Mouse (Mus musculus) layer of hippocampus, adult 2 months (tissue): ENCODE measurements around the gene Mthfd2l. TPM values are rescaled to one million over a fixed set of nuclear protein-coding genes. Genes with fewer than 3 reads are reported as not detected.
A peak's percentile ranks its signal among the peaks of the same experiment; 100 is the strongest.

Source experiments
- DNase-seq, 2 experiments: peaks; one replicate each; pipeline ENCODE4 v3.0.0; 2022; ENCODE audit warnings: low spot score in 2 of 2
- H3K27ac ChIP-seq: fragments of 200-600 bp; 2 replicates; pipeline ENCODE4 v1.8.1; 2022
- H3K4me3 ChIP-seq: fragments of 200-600 bp; 2 replicates; pipeline ENCODE4 v1.8.1; 2022; ENCODE audit warnings: mild to moderate bottlenecking
- CTCF ChIP-seq: fragments of 200-600 bp; conservative IDR thresholded peaks from 2 replicates; pipeline ENCODE4 v1.8.1; 2022; ENCODE audit warnings: antibody characterized with exemption, mild to moderate bottlenecking, moderate library complexity
- total RNA-seq, 2 experiments: library from RNA; stranded (reverse); gene quantifications; 2 replicates each; pipeline ENCODE4 v1.2.3; 2021

Gene Mthfd2l
- total RNA-seq, 2 experiments from 2014 or later: 18.3 to 24.4 TPM

DNA sequence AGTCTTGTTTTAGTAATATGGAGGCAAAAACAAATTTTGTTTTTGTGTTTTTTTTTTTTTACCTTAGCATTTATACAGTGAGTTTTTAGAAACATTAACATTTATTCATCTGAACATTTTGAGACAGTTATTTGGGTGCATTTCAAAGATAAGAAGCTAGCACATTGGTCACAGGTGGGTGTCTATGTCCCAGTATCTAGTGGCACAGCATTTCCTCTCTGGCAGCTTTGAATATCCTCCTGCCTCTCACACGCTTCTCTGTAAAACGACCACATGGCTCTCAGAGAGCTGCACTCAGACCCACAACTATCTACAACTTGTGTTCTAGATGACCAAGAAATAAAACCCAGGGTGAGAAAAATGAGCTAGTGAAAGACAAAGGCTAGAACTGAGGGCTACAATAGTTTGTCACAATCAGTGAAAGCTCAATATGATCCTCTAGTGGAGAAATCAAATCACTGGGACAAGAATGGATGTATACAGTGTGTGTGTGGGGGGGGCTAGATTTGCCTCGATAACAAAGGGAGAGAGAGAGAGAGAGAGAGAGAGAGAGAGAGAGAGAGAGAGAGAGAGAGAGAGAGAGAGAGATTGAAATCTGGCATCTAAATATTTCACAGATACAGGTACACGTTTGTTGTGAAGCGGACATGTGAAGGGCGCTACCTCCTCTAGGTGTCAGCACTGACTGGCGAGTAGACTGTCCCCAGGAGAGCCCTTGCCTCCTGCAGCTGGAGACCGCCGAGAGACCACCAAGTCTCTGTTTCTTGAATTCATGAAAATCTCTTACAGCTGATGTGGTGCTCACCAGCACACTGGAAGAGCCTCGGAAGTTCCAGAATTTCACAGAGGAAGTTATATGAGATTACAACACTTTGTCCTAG is 28.3 kb upstream of the Mthfd2l start:
- DNase-seq: no peak
- peak; percentile 43 for TF ChIP-seq CTCF
- no peak overlapping the region for H3K27ac ChIP-seq
- H3K4me3 ChIP-seq: no peak overlapping the region

DNA sequence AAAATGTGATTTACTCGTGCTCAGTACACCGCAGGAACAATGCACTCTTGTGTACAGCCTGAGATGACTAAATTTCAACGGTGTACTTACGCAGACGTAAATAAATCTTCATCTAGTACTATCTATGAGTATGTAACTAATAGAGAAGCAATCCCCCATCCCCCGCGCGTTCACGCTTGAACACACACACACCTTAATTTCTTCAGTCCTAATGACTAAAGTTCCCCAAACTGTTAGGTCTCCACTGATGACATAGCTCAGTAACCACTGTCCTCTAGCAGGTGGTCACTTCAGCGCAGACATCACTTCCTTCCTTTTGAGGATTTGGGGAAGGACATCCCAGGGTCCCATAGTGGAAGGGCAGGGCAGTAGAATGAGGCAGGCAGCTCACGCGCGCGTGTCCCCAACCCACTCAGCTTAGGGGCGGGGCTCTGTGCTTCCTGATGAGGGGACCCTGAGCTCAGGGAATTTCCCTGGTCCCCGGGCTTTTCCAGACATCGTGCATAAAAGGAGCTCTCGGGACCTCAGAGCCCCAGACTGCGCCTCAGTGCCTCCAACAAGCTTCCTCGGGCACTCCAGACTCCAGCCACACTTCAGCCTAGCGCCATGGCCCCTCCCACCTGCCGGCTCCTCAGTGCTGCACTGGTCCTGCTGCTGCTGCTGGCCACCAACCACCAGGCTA is 27.4 kb upstream of the Mthfd2l start, which contains the start of gene Cxcl2:
Gene Cxcl2 (plus strand): TSS at position 533 of the 682 bp plus-strand sequence.
- no peak for TF ChIP-seq CTCF
- no peak for DNase-seq

DNA sequence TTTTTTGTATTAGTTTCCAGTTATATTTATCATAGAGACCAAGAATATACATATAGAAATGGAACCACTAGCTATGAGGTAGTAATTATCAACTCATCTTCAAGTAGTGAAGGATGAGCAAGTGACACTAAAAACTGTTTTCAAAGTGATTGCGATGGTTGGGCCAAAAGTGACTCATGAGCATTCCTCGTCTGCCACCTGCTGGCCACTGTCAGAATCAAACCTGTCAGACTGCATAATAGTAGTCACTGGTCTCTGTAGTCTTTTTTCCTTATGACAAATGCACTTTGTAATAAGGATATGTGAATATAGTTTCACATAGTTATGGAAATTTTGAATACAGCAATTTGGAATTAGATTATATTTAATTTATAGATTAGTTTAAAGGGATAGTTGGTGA is 21.9 kb upstream of the Mthfd2l start:
- H3K4me3 ChIP-seq: no peak overlapping the region
- DNase-seq: peak; percentile 38 to 66
- H3K27ac ChIP-seq: no peak overlapping the region
- peak; percentile 89 for TF ChIP-seq CTCF

More for the DNA sequence above, 27.4 kb upstream of the Mthfd2l start, which contains the start of gene Cxcl2:
- H3K4me3 ChIP-seq: no peak within 1 kb of the TSS
- H3K27ac ChIP-seq: no peak within 1 kb of the TSS

- no peak for TF ChIP-seq CTCF
- no peak for DNase-seq
- H3K4me3 ChIP-seq: no peak overlapping the region
- H3K27ac ChIP-seq: no peak overlapping the region
Observed at GRCm38 (mm10) chr5:90919495-90919894, 11.4 kb upstream of the Mthfd2l start.

DNA sequence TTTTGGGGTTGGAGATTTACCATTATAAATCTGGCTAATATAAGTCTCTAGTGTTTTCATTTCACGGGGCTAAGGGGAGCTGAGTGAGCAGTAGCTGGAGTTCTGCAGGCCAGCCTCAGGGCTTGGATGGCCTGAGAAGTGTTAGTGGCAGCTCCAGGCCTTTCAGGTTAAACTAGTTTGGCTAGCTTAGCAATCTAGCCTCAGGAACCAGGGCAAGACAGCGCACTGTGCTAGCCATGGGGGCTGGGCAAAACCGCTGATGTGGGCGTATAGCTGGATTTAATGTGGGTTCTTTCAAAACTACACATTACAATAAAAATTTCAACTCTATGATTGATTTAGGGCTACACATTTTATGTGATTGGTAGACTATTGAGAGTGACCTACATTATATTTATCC is 8.0 kb upstream of the Mthfd2l start:
- Histone ChIP-seq H3K4me3 (no peak overlapping the region), H3K27ac (no peak overlapping the region)
- no peak for TF ChIP-seq CTCF
- DNase-seq: no peak

DNA sequence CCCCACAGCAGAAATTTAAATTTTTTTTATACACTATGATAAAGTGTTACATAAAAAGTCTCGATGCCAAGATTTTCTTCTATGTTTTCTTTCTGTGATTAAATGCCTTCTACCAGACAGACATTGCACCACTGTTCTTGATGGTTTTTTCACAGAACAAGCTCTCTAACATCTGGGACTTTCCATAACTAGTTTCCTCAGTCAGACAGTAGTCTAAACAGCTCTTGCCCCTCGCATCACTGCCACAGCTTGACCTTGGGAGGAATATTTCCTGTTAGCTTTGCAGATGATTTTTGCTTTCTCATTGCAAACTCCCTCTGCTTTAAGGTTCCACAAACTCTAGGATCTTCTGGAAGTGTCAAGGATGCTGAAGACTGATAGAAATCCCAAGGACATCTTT is 371 bp upstream of the Mthfd2l start:
- H3K4me3 ChIP-seq: peak overlapping the region; percentile 76
- TF ChIP-seq CTCF: no peak
- DNase-seq: no peak
- peak overlapping the region; percentile 88 for H3K27ac ChIP-seq

DNA sequence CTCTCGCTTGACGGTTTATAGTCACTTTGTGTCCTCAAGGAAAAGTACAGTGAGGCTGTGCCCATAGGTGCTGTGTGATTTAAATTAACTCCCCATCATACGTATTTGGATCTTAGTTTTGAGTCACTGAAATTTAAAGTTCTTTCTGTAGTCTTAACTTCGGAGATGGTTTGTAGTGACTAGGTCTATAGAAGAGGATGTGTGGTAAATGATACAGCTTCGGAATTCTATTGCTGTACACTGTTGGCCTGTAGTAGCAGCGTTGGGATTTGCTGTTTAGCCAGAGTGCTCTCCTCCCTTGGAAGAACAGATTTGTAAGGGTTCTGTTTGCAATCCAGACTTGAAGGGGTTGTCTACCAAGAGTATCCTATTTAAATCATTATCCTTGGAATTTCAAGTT is 994 bp downstream of the Mthfd2l start:
- Histone ChIP-seq H3K4me3 (peak overlapping the region; percentile 76), H3K27ac (peak overlapping the region; percentile 88)
- DNase-seq: no peak
- no peak for TF ChIP-seq CTCF

GRCm38 (mm10) chr5:90936706-90937105 is 5.8 kb downstream of the Mthfd2l start:
- DNase-seq: no peak
- no peak for TF ChIP-seq CTCF
- no peak overlapping the region for H3K27ac ChIP-seq
- no peak overlapping the region for H3K4me3 ChIP-seq

DNA sequence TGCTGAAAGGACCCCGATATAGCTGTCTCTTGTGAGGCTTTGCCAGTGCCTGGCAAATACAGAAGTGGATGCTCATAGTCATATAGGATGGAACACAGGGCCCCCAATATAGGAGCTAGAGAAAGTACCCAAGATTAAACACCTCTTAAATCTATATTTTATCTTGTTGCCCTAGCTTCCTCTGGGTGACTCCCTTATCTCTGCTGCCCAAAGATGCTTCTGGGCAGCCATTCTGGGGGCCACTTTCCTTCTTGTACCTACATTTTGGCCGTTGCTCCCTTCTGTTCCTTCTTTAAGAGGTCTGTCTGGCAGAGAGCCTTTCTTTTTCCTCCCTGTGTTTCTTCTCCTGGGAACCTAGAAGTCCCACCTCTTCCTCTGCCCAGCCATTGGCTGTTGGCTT is 14.5 kb downstream of the Mthfd2l start:
- Histone ChIP-seq H3K4me3 (no peak overlapping the region), H3K27ac (no peak overlapping the region)
- no peak for DNase-seq
- no peak for TF ChIP-seq CTCF

DNA sequence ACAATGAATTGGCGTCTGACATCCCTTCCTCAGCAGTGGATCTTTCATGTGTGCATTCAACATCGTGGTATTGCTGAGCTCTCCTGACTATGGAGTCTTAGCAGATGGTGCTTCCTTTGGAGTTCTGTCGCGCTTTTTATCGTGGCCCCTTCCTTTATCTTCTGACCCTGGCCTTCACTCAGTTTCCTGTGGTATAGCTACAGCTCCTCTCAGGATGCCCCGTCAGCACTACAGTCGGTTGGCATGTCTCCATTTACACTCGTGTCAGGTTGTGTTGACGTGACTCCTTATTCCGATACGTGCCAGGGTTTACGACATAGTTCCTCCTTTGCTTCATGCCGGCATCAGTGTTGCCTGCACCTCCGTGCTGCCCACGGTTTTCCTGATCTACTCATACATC is 18.6 kb downstream of the Mthfd2l start:
- TF ChIP-seq CTCF: no peak
- H3K27ac ChIP-seq: no peak overlapping the region
- H3K4me3 ChIP-seq: no peak overlapping the region
- no peak for DNase-seq

DNA sequence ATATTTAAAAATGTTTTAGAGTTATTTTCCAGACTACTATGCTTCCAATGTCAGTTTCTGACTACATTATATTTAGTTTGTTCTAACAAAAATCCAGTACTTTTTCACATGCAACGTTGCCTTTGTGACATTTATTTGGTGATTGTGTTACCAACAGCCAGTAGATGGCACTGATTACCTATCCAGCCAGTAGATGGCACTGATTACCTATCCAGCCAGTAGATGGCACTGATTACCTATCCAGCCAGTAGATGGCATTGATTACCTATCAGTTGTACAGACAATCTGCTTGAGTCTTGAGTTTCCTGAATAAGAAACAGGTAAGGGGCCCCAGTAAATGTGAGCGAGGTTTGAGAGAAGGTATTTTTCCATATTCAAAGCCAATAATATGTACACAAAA is 20.6 kb downstream of the Mthfd2l start:
- DNase-seq: peak; percentile 60 to 66
- no peak overlapping the region for H3K4me3 ChIP-seq
- TF ChIP-seq CTCF: peak; percentile 99
- H3K27ac ChIP-seq: no peak overlapping the region

DNA sequence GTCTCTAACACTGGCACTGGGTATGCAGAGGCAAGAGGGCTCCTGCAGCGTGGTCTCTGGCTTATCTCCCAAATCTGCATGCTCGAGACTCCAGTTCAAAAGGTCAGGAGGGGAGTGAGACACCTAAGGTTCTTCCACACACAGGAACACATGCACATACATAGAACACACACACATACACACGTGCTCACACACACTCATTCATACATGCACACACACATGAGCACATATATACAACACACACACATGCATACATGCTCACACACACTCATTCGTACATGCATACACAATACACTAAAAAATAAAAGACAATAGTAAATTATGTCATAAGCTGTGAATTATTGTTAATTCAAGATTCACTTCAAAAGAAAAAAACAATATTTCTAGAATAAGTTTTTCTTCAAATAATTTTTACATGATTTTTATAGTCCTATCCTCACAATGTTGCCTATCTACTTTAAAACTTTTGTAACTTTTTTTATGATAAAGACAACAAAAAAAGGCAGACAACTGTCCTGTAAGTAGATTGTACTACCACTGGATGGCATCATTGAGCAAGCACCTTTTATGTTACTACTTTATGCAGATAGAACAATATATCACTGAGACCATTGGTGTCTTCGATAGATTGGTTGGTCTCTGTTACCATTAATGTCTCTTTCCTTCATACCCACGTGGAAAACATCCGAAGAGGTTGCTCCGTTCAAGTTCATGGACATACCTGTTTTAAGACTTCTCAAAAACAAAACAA is 22.0 kb downstream of the Mthfd2l start:
- peak; percentile 83 for TF ChIP-seq CTCF
- no peak overlapping the region for H3K4me3 ChIP-seq
- no peak overlapping the region for H3K27ac ChIP-seq
- no peak for DNase-seq

GRCm38 (mm10) chr5:90964316-90964715 is 33.4 kb downstream of the Mthfd2l start:
- DNase-seq: no peak
- no peak overlapping the region for H3K4me3 ChIP-seq
- peak; percentile 72 for TF ChIP-seq CTCF
- no peak overlapping the region for H3K27ac ChIP-seq
